In genomic region chr4:44669485-44670181, GRCm38 (mm10) we compare ENCODE assay signal across 10 mouse cellular contexts. TPM values are rescaled to one million over a fixed set of nuclear protein-coding genes. Genes with fewer than 3 reads are reported as not detected.
DNase-seq lines count a peak whose midpoint lies in the region; ATAC-seq and TF ChIP-seq lines count a peak whose summit lies in the region.
"Had no signal": no experiment of that assay in that cellular context is flagged by ENCODE, and none has a peak within 500 bp of the region (broad histone marks: within the 10 kb centered on the region; RNA-seq: fewer than 3 reads in every experiment).

No protein-coding gene starts in this region.

- TF ChIP-seq POLR2A in lung, adult 2 months (IDR thresholded peaks at IDR 0.05; ENCODE audit: borderline replicate concordance, extremely low read depth, low read depth, low read length) = no peak

- H3K9ac ChIP-seq in forebrain, postnatal 0 days = no peak overlapping the region
- H3K9ac ChIP-seq in forebrain, embryonic 11.5 days (ENCODE audit: low read length) = no peak overlapping the region
- no peak overlapping the region for H3K9ac ChIP-seq in forebrain, embryonic 15.5 days (replicated peaks)
- H3K9ac ChIP-seq in hindbrain, embryonic 13.5 days = no peak overlapping the region
- H3K9ac ChIP-seq: forebrain, embryonic 12.5 days; liver, embryonic 13.5 days had no signal

- ATAC-seq in forebrain, postnatal 0 days = no peak
- ATAC-seq in forebrain, embryonic 11.5 days (replicated peaks; ENCODE audit: low FRiP score) = no peak
- ATAC-seq in forebrain, embryonic 15.5 days (replicated peaks) = no peak
- ATAC-seq in hindbrain, embryonic 13.5 days (ENCODE audit: low FRiP score) = no peak

- 94% methylated on average over 7 of the region's 7 CpGs for WGBS in forebrain, postnatal 0 days
- WGBS in forebrain, embryonic 11.5 days = 92% methylated on average over 7 of the region's 7 CpGs
- 82% methylated on average over 7 of the region's 7 CpGs for WGBS in lung, adult 2 months
- WGBS in forebrain, embryonic 15.5 days = 96% methylated on average over 7 of the region's 7 CpGs
- WGBS in hindbrain, embryonic 13.5 days = 90% methylated on average over 7 of the region's 7 CpGs

- no peak overlapping the region for H3K4me2 ChIP-seq in forebrain, postnatal 0 days (ENCODE audit: low read depth)
- no peak overlapping the region for H3K4me2 ChIP-seq in forebrain, embryonic 11.5 days (ENCODE audit: low read depth, low read length, severe bottlenecking)
- H3K4me2 ChIP-seq in forebrain, embryonic 15.5 days (replicated peaks) = no peak overlapping the region
- no peak overlapping the region for H3K4me2 ChIP-seq in hindbrain, embryonic 13.5 days
- H3K4me2 ChIP-seq: forebrain, embryonic 12.5 days; liver, embryonic 13.5 days had no signal

- no peak overlapping the region for H3K27ac ChIP-seq in forebrain, postnatal 0 days (ENCODE audit: low read depth, low read length)
- H3K27ac ChIP-seq in forebrain, embryonic 11.5 days (ENCODE audit: low read depth, low read length) = no peak overlapping the region
- H3K27ac ChIP-seq in forebrain, embryonic 15.5 days (replicated peaks) = no peak overlapping the region
- no peak overlapping the region for H3K27ac ChIP-seq in hindbrain, embryonic 13.5 days
- H3K27ac ChIP-seq: forebrain, embryonic 12.5 days; liver, embryonic 13.5 days had no signal

- peak; percentile 57 for TF ChIP-seq CTCF in forebrain, postnatal 0 days (IDR thresholded peaks at IDR 0.05; ENCODE audit: low read depth)
- peak; percentile 56 for TF ChIP-seq CTCF in lung, adult 2 months (IDR thresholded peaks at IDR 0.05; ENCODE audit: insufficient read depth, low read length)

- no peak for DNase-seq in forebrain, postnatal 0 days
- no peak for DNase-seq in forebrain, embryonic 11.5 days (ENCODE audit: low spot score)
- peak; percentile 12 for DNase-seq in lung, adult 2 months
- no peak for DNase-seq in lung, adult 18-20 months
- peak; percentile 29 for DNase-seq in embryo, embryonic 11 days
- DNase-seq in spleen, postnatal 4 days (ENCODE audit: low spot score in 2 of 2) = peak; percentile 46 to 79
- DNase-seq: liver, embryonic 13.5 days had no signal

- peaks cover 13% of the 10 kb centered on the region for H3K27me3 ChIP-seq in forebrain, postnatal 0 days (ENCODE audit: insufficient read depth, low read length)
- peaks cover 19% of the 10 kb centered on the region for H3K27me3 ChIP-seq in forebrain, embryonic 11.5 days (ENCODE audit: control insufficient read depth, insufficient read depth, low read length)
- H3K27me3 ChIP-seq in forebrain, embryonic 15.5 days = peaks cover 19% of the 10 kb centered on the region
- peaks cover 61% of the 10 kb centered on the region for H3K27me3 ChIP-seq in hindbrain, embryonic 13.5 days

- H3K36me3 ChIP-seq in forebrain, postnatal 0 days (ENCODE audit: insufficient read depth) = no peaks in the 10 kb centered on the region
- no peaks in the 10 kb centered on the region for H3K36me3 ChIP-seq in forebrain, embryonic 11.5 days (ENCODE audit: control insufficient read depth, insufficient read depth, low read length)
- H3K36me3 ChIP-seq in forebrain, embryonic 15.5 days = no peaks in the 10 kb centered on the region
- H3K36me3 ChIP-seq in hindbrain, embryonic 13.5 days = no peaks in the 10 kb centered on the region
- H3K36me3 ChIP-seq: forebrain, embryonic 12.5 days; liver, embryonic 13.5 days had no signal

- H3K4me1 ChIP-seq in forebrain, postnatal 0 days (ENCODE audit: insufficient read depth) = no peaks in the 10 kb centered on the region; the same call in 1 of the 2 replicates
- H3K4me1 ChIP-seq in forebrain, embryonic 11.5 days (replicated peaks; ENCODE audit: control insufficient read depth, insufficient read depth, low read length) = peaks cover 6% of the 10 kb centered on the region; the same call in 1 of the 2 replicates
- H3K4me1 ChIP-seq in lung, adult 2 months (ENCODE audit: control insufficient read depth, insufficient read depth, low read length) = no peaks in the 10 kb centered on the region
- H3K4me1 ChIP-seq in forebrain, embryonic 15.5 days = no peaks in the 10 kb centered on the region
- H3K4me1 ChIP-seq in hindbrain, embryonic 13.5 days (replicated peaks) = peaks cover 7% of the 10 kb centered on the region
- H3K4me1 ChIP-seq: liver, embryonic 13.5 days had no signal

- H3K4me3 ChIP-seq in forebrain, postnatal 0 days (ENCODE audit: low read depth, low read length) = no peak overlapping the region
- H3K4me3 ChIP-seq in forebrain, embryonic 11.5 days (ENCODE audit: low read depth, low read length) = no peak overlapping the region
- no peak overlapping the region for H3K4me3 ChIP-seq in lung, adult 2 months (replicated peaks; ENCODE audit: extremely low read depth, low read depth, low read length)
- no peak overlapping the region for H3K4me3 ChIP-seq in forebrain, embryonic 15.5 days
- H3K4me3 ChIP-seq in hindbrain, embryonic 13.5 days = no peak overlapping the region
- H3K4me3 ChIP-seq: forebrain, embryonic 12.5 days; liver, embryonic 13.5 days had no signal

- no peaks in the 10 kb centered on the region for H3K9me3 ChIP-seq in forebrain, postnatal 0 days (ENCODE audit: low read length)
- H3K9me3 ChIP-seq in forebrain, embryonic 11.5 days (ENCODE audit: control insufficient read depth, low read length) = no peaks in the 10 kb centered on the region
- no peaks in the 10 kb centered on the region for H3K9me3 ChIP-seq in forebrain, embryonic 15.5 days
- H3K9me3 ChIP-seq in hindbrain, embryonic 13.5 days = no peaks in the 10 kb centered on the region
- H3K9me3 ChIP-seq: forebrain, embryonic 12.5 days; liver, embryonic 13.5 days had no signal

RNA-seq across cellular contexts. Expression of gene Pax5, which starts 40.7 kb away (rescaled TPM):
- 0.14 and 1.5 TPM in 2 replicates for total RNA-seq in forebrain, postnatal 0 days (2014; rRNA removed)
- polyA plus RNA-seq in forebrain, postnatal 0 days (2015; fragmentation: Nextera tagmentation; extraction: Ambion mirVana) = 0.01 TPM in 1 of 2 replicates, not detected in the other
- 0.11 and 0.43 TPM in 2 replicates for polyA plus RNA-seq in forebrain, embryonic 11.5 days (2014; fragmentation: Nextera tagmentation; extraction: Ambion mirVana)
- 6.1 and 6.7 TPM in 2 replicates for polyA plus RNA-seq in lung, adult 2 months (2012; rRNA removed)
- polyA plus RNA-seq in forebrain, embryonic 15.5 days (2015; fragmentation: Nextera tagmentation; extraction: Ambion mirVana) = 0.19 and 0.22 TPM in 2 replicates
- 2.8 and 6.1 TPM in 2 replicates for polyA plus RNA-seq in hindbrain, embryonic 13.5 days (2015; fragmentation: Nextera tagmentation; extraction: Ambion mirVana)

Comparison
In these comparisons a context has a peak if more than half of its experiments do, and no peak if none do; other contexts are left out.
1. DNase-seq: peak in lung, adult 2 months (single experiment), embryo, embryonic 11 days (single experiment) and spleen, postnatal 4 days (2 of 2); none in forebrain, postnatal 0 days (single experiment), forebrain, embryonic 11.5 days (single experiment) and lung, adult 18-20 months (0 of 2).